Mouse (Mus musculus): Measurements from ENCODE around the gene Kbtbd2.
A peak's percentile ranks its signal among the peaks of the same experiment; 100 is the strongest.

The Kbtbd2 gene

DNA sequence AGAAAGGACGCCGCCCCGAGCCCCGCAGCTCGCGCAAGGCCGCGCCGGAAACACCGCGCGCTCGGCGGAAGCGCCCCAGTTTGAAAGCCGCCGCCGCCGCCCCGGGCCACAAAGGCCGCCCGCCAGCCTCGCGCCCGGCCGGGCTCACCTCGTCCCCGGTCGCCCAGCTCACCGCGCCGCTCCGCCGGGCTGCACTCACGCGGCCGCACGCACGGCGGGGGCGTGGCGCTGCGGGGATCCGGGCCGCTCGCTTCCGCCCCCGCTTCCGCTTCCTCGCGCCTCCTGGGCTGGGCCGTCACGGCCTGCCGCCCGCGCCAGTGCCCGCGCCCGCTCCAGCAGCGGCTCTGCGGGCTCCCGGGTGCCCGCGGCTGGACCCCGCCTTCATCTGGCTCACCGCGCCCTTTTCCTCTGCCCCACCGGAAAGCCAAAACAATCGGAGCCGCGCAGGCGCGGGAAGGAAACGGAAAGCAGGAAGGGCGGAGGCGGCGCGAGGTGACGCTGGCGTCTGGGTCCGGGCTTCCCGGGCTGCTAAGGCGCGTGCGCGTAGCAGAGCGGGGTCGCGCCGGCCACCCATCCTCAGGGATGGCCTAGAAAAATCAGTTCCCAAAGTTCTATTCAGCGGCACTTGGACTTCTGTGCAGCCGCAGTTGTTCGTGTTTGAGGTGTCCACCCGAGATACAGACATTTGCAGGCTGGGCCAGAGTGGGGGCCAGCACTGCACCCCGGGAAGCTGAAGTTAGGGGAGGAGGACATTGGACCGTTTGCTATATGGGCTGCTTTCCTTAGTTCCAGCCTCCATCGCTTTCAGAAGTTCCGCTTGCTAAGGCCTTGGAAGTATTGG lies at the start of gene Kbtbd2:
Gene Kbtbd2 (minus strand): TSS at position 503 of the 841 bp plus-strand sequence.
- peak; percentile 92 for ATAC-seq (ENCODE audit: insufficient number of reproducible peaks, low FRiP score, low TSS enrichment)

- ATAC-seq (ENCODE audit: insufficient number of reproducible peaks, low FRiP score, low TSS enrichment), result no peak
Observed at GRCm38 (mm10) chr6:56844365-56844764, 46.8 kb upstream of the Kbtbd2 start.

DNA sequence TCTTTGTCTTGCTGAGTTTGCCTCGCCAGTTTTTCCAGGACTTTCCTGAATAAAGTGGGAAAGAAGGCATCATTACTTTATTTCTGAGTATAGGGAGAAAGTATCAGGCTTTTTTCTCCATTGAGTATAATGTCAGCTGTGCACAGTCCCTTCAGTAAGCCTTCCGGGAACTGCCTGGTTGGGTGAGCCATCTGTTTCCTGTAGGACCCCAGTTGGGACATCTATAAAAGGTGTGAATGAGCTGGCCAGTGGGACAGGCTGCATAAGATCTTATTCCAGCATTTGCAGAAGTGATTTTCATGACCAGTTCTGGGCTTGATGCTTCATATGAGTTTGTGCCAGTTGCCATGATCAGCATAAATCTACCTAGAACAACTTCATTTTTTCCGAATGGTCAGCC lies 45.6 kb upstream of the Kbtbd2 start:
- ATAC-seq (ENCODE audit: insufficient number of reproducible peaks, low FRiP score, low TSS enrichment), result no peak

GRCm38 (mm10) chr6:56837621-56838020 lies 40.0 kb upstream of the Kbtbd2 start:
- no peak for ATAC-seq (ENCODE audit: insufficient number of reproducible peaks, low FRiP score, low TSS enrichment)

- ATAC-seq (ENCODE audit: insufficient number of reproducible peaks, low FRiP score, low TSS enrichment), result no peak
Observed at GRCm38 (mm10) chr6:56837166-56837565, 39.6 kb upstream of the Kbtbd2 start.

- no peak for ATAC-seq (ENCODE audit: insufficient number of reproducible peaks, low FRiP score, low TSS enrichment)
Observed at GRCm38 (mm10) chr6:56835532-56835931, 37.9 kb upstream of the Kbtbd2 start.

- ATAC-seq (ENCODE audit: insufficient number of reproducible peaks, low FRiP score, low TSS enrichment), result no peak
Observed at GRCm38 (mm10) chr6:56834769-56835168, 37.2 kb upstream of the Kbtbd2 start.

GRCm38 (mm10) chr6:56832830-56833229 lies 35.2 kb upstream of the Kbtbd2 start:
- no peak for ATAC-seq (ENCODE audit: insufficient number of reproducible peaks, low FRiP score, low TSS enrichment)

GRCm38 (mm10) chr6:56832407-56832796 lies 34.8 kb upstream of the Kbtbd2 start:
- ATAC-seq (ENCODE audit: insufficient number of reproducible peaks, low FRiP score, low TSS enrichment), result no peak

GRCm38 (mm10) chr6:56831697-56832406 lies 34.2 kb upstream of the Kbtbd2 start, which contains the start of gene Fkbp9:
TSS of gene Fkbp9 (plus strand) at chr6:56832059.
- peak; percentile 45; the same call in 1 of the 2 replicates for ATAC-seq (ENCODE audit: insufficient number of reproducible peaks, low FRiP score, low TSS enrichment)

DNA sequence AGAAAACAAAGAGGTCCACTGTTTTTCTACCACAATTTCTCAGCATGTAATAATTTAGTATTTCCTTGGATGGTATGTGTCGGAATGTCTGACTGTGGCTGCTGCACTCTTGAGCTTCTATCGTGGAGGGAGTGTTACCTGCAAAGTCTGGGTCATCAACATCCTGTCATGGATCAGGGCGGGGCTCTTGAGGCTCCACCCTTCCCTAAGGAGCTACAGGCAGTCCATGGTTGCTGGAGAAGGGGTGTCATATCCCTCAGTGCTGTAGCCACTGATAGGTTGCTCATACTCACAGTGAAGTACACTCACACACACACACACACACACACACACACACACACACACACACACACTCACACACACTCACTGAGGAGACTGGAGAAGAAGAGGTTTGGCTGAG lies 28.0 kb upstream of the Kbtbd2 start:
- ATAC-seq (ENCODE audit: insufficient number of reproducible peaks, low FRiP score, low TSS enrichment), result no peak

DNA sequence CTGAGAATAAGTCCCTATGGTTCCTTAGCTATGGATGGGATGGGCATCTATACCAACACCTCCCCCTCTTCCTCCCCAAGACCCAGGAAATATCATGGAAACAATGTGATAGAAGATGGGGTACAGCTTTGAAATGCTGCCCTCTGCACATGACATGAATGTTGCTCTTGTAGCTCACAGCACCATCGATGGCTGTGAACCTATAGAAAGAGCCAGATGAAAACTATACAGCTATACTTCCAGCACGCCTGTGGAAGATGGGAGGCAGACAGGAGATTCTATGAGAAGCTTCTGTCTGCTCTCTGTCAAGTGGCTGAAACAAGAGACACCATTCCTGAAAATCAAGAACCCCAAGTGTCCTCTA lies 21.5 kb upstream of the Kbtbd2 start:
- no peak for ATAC-seq (ENCODE audit: insufficient number of reproducible peaks, low FRiP score, low TSS enrichment)

DNA sequence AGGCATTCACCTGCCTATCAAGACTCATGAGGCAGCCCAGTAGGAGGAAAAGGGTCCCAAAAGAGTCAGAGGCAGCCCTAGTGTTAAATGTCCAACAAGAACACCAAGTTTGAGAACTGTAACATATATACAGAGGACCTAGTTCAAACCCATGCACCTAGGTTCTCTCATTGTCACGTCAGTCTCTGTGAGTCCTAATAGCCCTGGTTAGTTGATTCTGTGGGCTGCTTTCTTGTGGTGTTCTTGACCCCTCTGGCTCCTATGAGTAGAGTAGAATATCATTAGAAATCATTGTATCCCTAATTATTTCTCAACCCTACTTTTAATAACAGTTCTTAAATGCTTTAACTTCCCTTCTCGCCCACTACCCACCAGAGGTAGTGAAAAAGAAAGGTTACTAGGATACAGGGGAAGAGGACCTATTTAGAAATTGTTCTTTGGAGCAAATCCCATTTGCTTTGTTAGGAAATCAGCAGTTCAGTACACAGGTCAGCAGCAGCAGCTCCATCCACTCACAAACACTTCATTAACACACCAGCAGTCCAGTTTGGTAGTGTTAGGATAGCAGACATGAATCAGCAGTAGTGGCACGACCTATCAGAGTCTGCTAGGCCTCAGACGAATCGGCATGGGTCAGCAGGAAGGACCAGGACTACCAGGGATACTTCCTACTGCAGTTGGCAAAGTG lies 21.0 kb upstream of the Kbtbd2 start:
- no peak for ATAC-seq (ENCODE audit: insufficient number of reproducible peaks, low FRiP score, low TSS enrichment)

GRCm38 (mm10) chr6:56813332-56813731 lies 15.7 kb upstream of the Kbtbd2 start:
- no peak for ATAC-seq (ENCODE audit: insufficient number of reproducible peaks, low FRiP score, low TSS enrichment)

DNA sequence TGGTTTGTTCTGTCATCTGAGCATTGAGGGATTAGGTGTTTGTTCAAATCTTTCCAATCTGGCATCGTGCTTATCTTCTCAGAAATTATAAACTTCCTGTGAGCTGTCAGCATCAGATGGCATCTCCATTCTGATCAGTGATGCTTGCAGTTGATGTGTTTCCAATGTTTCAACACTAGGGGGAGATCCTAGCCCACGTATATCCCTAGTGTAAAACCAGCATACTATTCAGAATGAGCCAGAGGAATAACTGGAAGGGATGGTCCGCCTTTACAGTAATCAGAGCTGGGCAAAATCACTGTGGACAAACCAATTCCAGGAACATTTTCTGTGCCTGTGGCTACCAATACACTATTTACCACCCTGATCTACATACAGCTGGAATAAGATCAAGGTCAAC lies 11.0 kb upstream of the Kbtbd2 start:
- ATAC-seq (ENCODE audit: insufficient number of reproducible peaks, low FRiP score, low TSS enrichment), result peak; percentile 86

DNA sequence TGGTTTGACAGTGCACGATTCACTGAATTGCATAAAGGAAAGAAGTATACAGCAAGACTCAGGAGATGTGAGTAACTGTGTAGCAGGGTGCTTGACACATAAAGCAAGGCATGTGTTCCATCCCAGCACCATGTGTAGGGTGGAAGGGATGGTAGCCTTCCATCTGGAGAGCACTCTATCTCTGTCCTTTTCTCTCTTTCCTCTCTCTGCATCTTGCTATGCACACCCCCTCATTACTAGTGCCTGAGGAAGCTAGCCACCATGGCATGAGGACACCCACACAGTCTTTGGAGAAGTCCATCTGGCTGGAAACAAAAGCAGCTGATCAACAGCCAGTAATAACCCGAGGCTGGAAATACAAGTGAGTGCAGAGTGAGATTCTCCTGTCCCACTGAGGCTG lies 8.6 kb upstream of the Kbtbd2 start:
- ATAC-seq (ENCODE audit: insufficient number of reproducible peaks, low FRiP score, low TSS enrichment), result no peak

GRCm38 (mm10) chr6:56805026-56805425 lies 7.4 kb upstream of the Kbtbd2 start:
- no peak for ATAC-seq (ENCODE audit: insufficient number of reproducible peaks, low FRiP score, low TSS enrichment)

DNA sequence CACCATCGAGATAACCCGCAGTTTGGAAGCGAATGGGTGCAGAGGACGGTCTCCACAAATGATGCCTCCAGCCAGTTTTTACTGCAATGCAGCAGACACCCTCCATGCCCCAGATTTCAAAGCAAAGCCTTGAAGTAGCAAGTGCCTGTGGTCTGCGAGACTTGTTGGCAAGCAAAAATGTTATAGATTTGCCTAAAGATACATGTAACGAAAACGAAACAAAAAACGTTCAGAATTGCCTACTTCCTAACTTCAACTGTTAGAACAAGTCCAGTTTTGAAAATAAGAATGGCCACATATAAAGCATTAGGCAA lies 496 bp upstream of the Kbtbd2 start:
- ATAC-seq (ENCODE audit: insufficient number of reproducible peaks, low FRiP score, low TSS enrichment), result no peak; the same call in 1 of the 2 replicates

GRCm38 (mm10) chr6:56796668-56797141 lies 908 bp downstream of the Kbtbd2 start:
- no peak for ATAC-seq (ENCODE audit: insufficient number of reproducible peaks, low FRiP score, low TSS enrichment)

- ATAC-seq (ENCODE audit: insufficient number of reproducible peaks, low FRiP score, low TSS enrichment), result no peak
Observed at GRCm38 (mm10) chr6:56796232-56796631, 1.4 kb downstream of the Kbtbd2 start.

DNA sequence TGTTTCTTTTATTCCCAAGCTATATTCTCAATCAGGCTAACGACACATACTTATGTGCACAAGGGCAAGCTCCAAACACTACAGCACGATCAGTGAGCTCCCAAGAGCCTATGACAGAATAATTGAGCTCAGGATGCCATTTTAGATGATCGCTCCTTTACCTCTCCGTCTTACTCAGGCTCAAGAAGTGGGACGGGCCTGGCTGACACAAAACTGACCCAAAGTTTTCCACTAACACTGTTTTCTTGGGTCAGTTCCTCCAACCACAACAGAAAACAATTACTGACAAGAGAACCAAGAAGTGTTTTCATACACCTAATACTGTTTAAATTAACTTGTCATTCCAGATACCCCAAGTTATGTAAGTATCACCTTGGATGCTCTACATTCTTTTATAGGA lies 2.8 kb downstream of the Kbtbd2 start:
- ATAC-seq (ENCODE audit: insufficient number of reproducible peaks, low FRiP score, low TSS enrichment), result no peak

Data from cerebellum, adult (tissue).